Mouse (Mus musculus) Patski (cell line): Measurements from ENCODE around the gene Syngr1. TPM values are rescaled to one million over a fixed set of nuclear protein-coding genes. Genes with fewer than 3 reads are reported as not detected.

Source experiments
- ATAC-seq: fragments of 100-300 bp; one replicate; pipeline ENCODE4 v1.8.0; 2021
- CTCF ChIA-PET: fragments of 350-600 bp; sonication (Branson Sonifier 250); formaldehyde crosslinking; loops from one replicate; lab custom pipeline; 2022; ENCODE audit warnings: inconsistent platforms; lab: Charles Lee
- POLR2A ChIA-PET: fragments of 350-600 bp; sonication (Branson Sonifier 250); formaldehyde crosslinking; loops from one replicate; lab custom pipeline; 2022; ENCODE audit warnings: antibody characterized with exemption, inconsistent platforms; lab: Charles Lee
- DNase-seq: peaks from one replicate; pipeline ENCODE4 v3.0.0-alpha.2; 2011; ENCODE audit warnings: low read depth, low spot score
- H3K27me3 ChIP-seq: fragments of 371-371 bp; one replicate; pipeline ENCODE4 v1.5.1; 2021
- CTCF ChIP-seq: fragments of 100-300 bp; IDR thresholded peaks from one replicate; pipeline ENCODE4 v1.5.1; 2021
- in situ Hi-C: fragments of 300-500 bp; cut with MboI; formaldehyde crosslinking; loops from 3 replicates; pipeline ENCODE4 v1.11.1; 2018; ENCODE audit warnings: low pct_unique_long_range_greater_than_20kb, mixed read lengths
- polyA plus RNA-seq: library from polyadenylated mRNA; unstranded; gene quantifications from one replicate; pipeline ENCODE4 v1.2.3, GENCODE M21; 2021

Gene Syngr1
- polyA plus RNA-seq, 1 experiment from 2014 or later: 91.6 TPM

GRCm38 (mm10) chr15:80147090-80147489, 56.0 kb downstream of the Syngr1 start:
- POLR2A ChIA-PET: no interaction called here
- no peak for DNase-seq

GRCm38 (mm10) chr15:80147511-80147910, 56.4 kb downstream of the Syngr1 start:
- POLR2A ChIA-PET: no interaction called here
- CTCF ChIA-PET: no interaction called here
- TF ChIP-seq CTCF: no peak
- no peaks in the 10 kb centered on the region for H3K27me3 ChIP-seq
- no peak for DNase-seq
- in situ Hi-C loops: no loop called here
- ATAC-seq: no peak

More at GRCm38 (mm10) chr15:80147090-80147489, 56.0 kb downstream of the Syngr1 start:
- ATAC-seq: no peak
- in situ Hi-C loops: no loop called here
- TF ChIP-seq CTCF: no peak
- no peaks in the 10 kb centered on the region for H3K27me3 ChIP-seq
- CTCF ChIA-PET: interaction anchor here (1.4 kb wide), 1 partner anchor 9 kb away, joined by 6 read pairs; no protein-coding TSS in a partner anchor

GRCm38 (mm10) chr15:80148565-80148964, 57.4 kb downstream of the Syngr1 start:
- no peaks in the 10 kb centered on the region for H3K27me3 ChIP-seq
- ATAC-seq (no peak), DNase-seq (no peak)
- in situ Hi-C loops: no loop called here
- ChIA-PET CTCF (interaction anchor here (1.7 kb wide), 1 partner anchor 11 kb away, joined by 3 read pairs; no protein-coding TSS in a partner anchor), POLR2A (no interaction called here)
- TF ChIP-seq CTCF: no peak

- ChIA-PET CTCF (interaction anchor here (1.7 kb wide), 1 partner anchor 12 kb away, joined by 3 read pairs; no protein-coding TSS in a partner anchor), POLR2A (no interaction called here)
- H3K27me3 ChIP-seq: no peaks in the 10 kb centered on the region
- in situ Hi-C loops: no loop called here
- ATAC-seq (no peak), DNase-seq (no peak)
- TF ChIP-seq CTCF: no peak
These were observed 58.4 kb downstream of the Syngr1 start for GRCm38 (mm10) chr15:80149517-80149916.

GRCm38 (mm10) chr15:80152663-80153062, 61.5 kb downstream of the Syngr1 start:
- ATAC-seq: no peak
- POLR2A ChIA-PET: no interaction called here
- CTCF ChIA-PET: no interaction called here
- TF ChIP-seq CTCF: no peak
- DNase-seq: no peak
- in situ Hi-C loops: no loop called here
- no peaks in the 10 kb centered on the region for H3K27me3 ChIP-seq

GRCm38 (mm10) chr15:80153757-80154156, 62.6 kb downstream of the Syngr1 start:
- DNase-seq: no peak
- no peak for TF ChIP-seq CTCF
- no peak for ATAC-seq
- in situ Hi-C loops: no loop called here
- H3K27me3 ChIP-seq: no peaks in the 10 kb centered on the region
- ChIA-PET POLR2A (no interaction called here), CTCF (no interaction called here)

GRCm38 (mm10) chr15:80155707-80156106, 64.6 kb downstream of the Syngr1 start:
- DNase-seq (no peak), ATAC-seq (no peak)
- ChIA-PET CTCF (interaction anchor here (1.6 kb wide), 1 partner anchor 9 kb away, joined by 6 read pairs; no protein-coding TSS in a partner anchor), POLR2A (no interaction called here)
- no peaks in the 10 kb centered on the region for H3K27me3 ChIP-seq
- in situ Hi-C loops: no loop called here
- no peak for TF ChIP-seq CTCF

- in situ Hi-C loops: no loop called here
- TF ChIP-seq CTCF: no peak
- H3K27me3 ChIP-seq: no peaks in the 10 kb centered on the region
- POLR2A ChIA-PET: interaction anchor here (0.9 kb wide), 1 partner anchor 67 kb away, joined by 3 read pairs; no protein-coding TSS in a partner anchor
- DNase-seq (no peak), ATAC-seq (no peak)
- CTCF ChIA-PET: interaction anchor here (1.6 kb wide), 1 partner anchor 11 kb away, joined by 6 read pairs; no protein-coding TSS in a partner anchor
These were observed 66.2 kb downstream of the Syngr1 start for GRCm38 (mm10) chr15:80157197-80157943.

GRCm38 (mm10) chr15:80158001-80158706, 67.0 kb downstream of the Syngr1 start:
- POLR2A ChIA-PET: interaction anchor here (1.0 kb wide), 1 partner anchor 20 kb away, joined by 3 read pairs; no protein-coding TSS in a partner anchor
- CTCF ChIA-PET: no interaction called here

GRCm38 (mm10) chr15:80158707-80159090, 67.6 kb downstream of the Syngr1 start:
- in situ Hi-C loops: no loop called here
- ATAC-seq: no peak
- POLR2A ChIA-PET: interaction anchor here (1.0 kb wide), 1 partner anchor 21 kb away, joined by 3 read pairs; no protein-coding TSS in a partner anchor
- TF ChIP-seq CTCF: no peak
- no peak for DNase-seq
- CTCF ChIA-PET: interaction anchor here (1.1 to 1.4 kb wide), 2 partner anchors 12 to 17 kb away, joined by 3 to 5 read pairs; no protein-coding TSS in a partner anchor
- no peaks in the 10 kb centered on the region for H3K27me3 ChIP-seq

More at GRCm38 (mm10) chr15:80158001-80158706, 67.0 kb downstream of the Syngr1 start:
- no peak for TF ChIP-seq CTCF
- no peak for ATAC-seq
- in situ Hi-C loops: no loop called here
- no peaks in the 10 kb centered on the region for H3K27me3 ChIP-seq
- no peak for DNase-seq
